Mouse (Mus musculus) CH12.LX (cell line): ENCODE data around the gene Gpr15. TPM values are rescaled to one million over a fixed set of nuclear protein-coding genes. Genes with fewer than 3 reads are reported as not detected.

Source experiments
- DNase-seq: peaks from one replicate; pipeline ENCODE4 v3.0.0-alpha.2; 2013; ENCODE audit errors: extremely low read depth
- H3K27ac ChIP-seq: 2 replicates; pipeline ENCODE4 v1.5.1; 2012; ENCODE audit warnings: low read depth, mild to moderate bottlenecking, control low read depth, moderate library complexity; ENCODE audit not compliant: insufficient read depth
- H3K27me3 ChIP-seq: replicated peaks from 2 replicates; pipeline ENCODE3; 2012; ENCODE audit warnings: inconsistent platforms
- H3K36me3 ChIP-seq, 2 experiments: replicated peaks in 1 of 2; 2 replicates each; pipeline versions ENCODE3 to v1.6.1; 2012; ENCODE audit warnings: inconsistent platforms in 1 of 2, low read length in 1 of 2, mild to moderate bottlenecking in 1 of 2, mixed read lengths in 1 of 2, moderate library complexity in 1 of 2; ENCODE audit not compliant: control insufficient read depth in 1 of 2, insufficient read depth in 1 of 2
- H3K4me1 ChIP-seq, 2 experiments: 2 replicates each; pipeline ENCODE4 v1.6.1; 2012; ENCODE audit warnings: inconsistent platforms in 1 of 2, moderate library complexity in 1 of 2; ENCODE audit not compliant: insufficient read depth in 2 of 2, control insufficient read depth in 1 of 2
- H3K4me2 ChIP-seq: 2 replicates; pipeline ENCODE4 v1.6.1; 2012; ENCODE audit warnings: low read depth, mild to moderate bottlenecking, control low read depth; ENCODE audit not compliant: poor library complexity, insufficient read depth, severe bottlenecking
- H3K4me3 ChIP-seq, 3 experiments: fragments of 150-350 bp in 1 of 3; sonication (generic) in 1 of 3; replicated peaks in 1 of 3; 2 replicates each; pipeline versions ENCODE3 to v1.5.1; 2011 to 2012; ENCODE audit warnings: low read depth in 2 of 3, low read length in 2 of 3, mild to moderate bottlenecking in 2 of 3, moderate library complexity in 2 of 3, control low read depth in 1 of 3, improper control_type of control experiment in 1 of 3, inconsistent platforms in 1 of 3, mixed read lengths in 1 of 3; ENCODE audit not compliant: poor library complexity in 1 of 3
- H3K79me2 ChIP-seq: replicated peaks from 2 replicates; pipeline ENCODE4 v1.6.1; 2012; ENCODE audit warnings: mild to moderate bottlenecking, moderate library complexity; ENCODE audit not compliant: control insufficient read depth, poor library complexity, insufficient read depth, severe bottlenecking; ENCODE audit errors: extremely low read depth
- H3K9ac ChIP-seq: 2 replicates; pipeline ENCODE4 v1.6.1; 2012; ENCODE audit warnings: low read depth, mild to moderate bottlenecking, control low read depth, moderate library complexity; ENCODE audit not compliant: insufficient read depth
- H3K9me3 ChIP-seq: replicated peaks from 2 replicates; pipeline ENCODE3; 2012; ENCODE audit warnings: low read length, inconsistent platforms, mixed read lengths
- BHLHE40 ChIP-seq: IDR thresholded peaks from 2 replicates; pipeline ENCODE4 v1.6.1; 2011; ENCODE audit warnings: mild to moderate bottlenecking, low read depth, low read length, improper control_type of control experiment
- CHD1 ChIP-seq: IDR thresholded peaks from 2 replicates; pipeline ENCODE4 v1.6.1; 2012; ENCODE audit warnings: low read depth, low read length, improper control_type of control experiment, inconsistent platforms
- CTCF ChIP-seq, 2 experiments: IDR thresholded peaks in 1 of 2; conservative IDR thresholded peaks in 1 of 2; 2 replicates each; pipeline ENCODE4 v1.5.1; 2011 to 2012; ENCODE audit warnings: low read depth in 2 of 2, low read length in 2 of 2, improper control_type of control experiment in 1 of 2, inconsistent platforms in 1 of 2, mild to moderate bottlenecking in 1 of 2, moderate library complexity in 1 of 2
- E2F4 ChIP-seq: IDR thresholded peaks from 2 replicates; pipeline ENCODE4 v1.6.1; 2011; ENCODE audit warnings: low read depth, low read length, improper control_type of control experiment; ENCODE audit not compliant: insufficient replicate concordance
- EP300 ChIP-seq: IDR thresholded peaks from 2 replicates; pipeline ENCODE4 v1.6.1; 2011; ENCODE audit warnings: low read length, improper control_type of control experiment
- HCFC1 ChIP-seq: IDR thresholded peaks from 2 replicates; pipeline ENCODE4 v1.6.1; 2012; ENCODE audit warnings: low read depth, mild to moderate bottlenecking, inconsistent platforms, low read length, improper control_type of control experiment
- JUND ChIP-seq: conservative IDR thresholded peaks from 2 replicates; pipeline ENCODE4 v1.6.1; 2011; ENCODE audit warnings: low read depth, low read length, improper control_type of control experiment
- KAT2A ChIP-seq: IDR thresholded peaks from 2 replicates; pipeline ENCODE4 v1.6.1; 2012; ENCODE audit warnings: low read length, improper control_type of control experiment, inconsistent platforms; ENCODE audit not compliant: insufficient replicate concordance
- MXI1 ChIP-seq: IDR thresholded peaks from 2 replicates; pipeline ENCODE4 v1.6.1; 2011; ENCODE audit warnings: mild to moderate bottlenecking, low read depth, low read length, improper control_type of control experiment
- NRF1 ChIP-seq: IDR thresholded peaks from 2 replicates; pipeline ENCODE4 v1.6.1; 2014; ENCODE audit warnings: low read depth, mild to moderate bottlenecking, inconsistent platforms, low read length, improper control_type of control experiment, moderate library complexity
- PAX5 ChIP-seq: IDR thresholded peaks from 2 replicates; pipeline ENCODE4 v1.6.1; 2012; ENCODE audit warnings: low read length, inconsistent platforms, mixed read lengths
- POLR2A ChIP-seq: IDR thresholded peaks from 2 replicates; pipeline ENCODE4 v1.6.1; 2011; ENCODE audit warnings: low read depth, mild to moderate bottlenecking, improper control_type of control experiment, low read length
- RAD21 ChIP-seq: IDR thresholded peaks from 2 replicates; pipeline ENCODE4 v1.6.1; 2011; ENCODE audit warnings: low read depth, mild to moderate bottlenecking, low read length, improper control_type of control experiment, moderate library complexity
- SIN3A ChIP-seq: IDR thresholded peaks from 2 replicates; pipeline ENCODE4 v1.6.1; 2012; ENCODE audit warnings: low read length, improper control_type of control experiment, inconsistent platforms
- SMC3 ChIP-seq: IDR thresholded peaks from 2 replicates; pipeline ENCODE4 v1.6.1; 2011; ENCODE audit warnings: low read depth, low read length, improper control_type of control experiment
- TCF12 ChIP-seq: IDR thresholded peaks from 2 replicates; pipeline ENCODE4 v1.6.1; 2014; ENCODE audit warnings: low read depth, mild to moderate bottlenecking, inconsistent platforms, low read length, improper control_type of control experiment
- UBTF ChIP-seq: IDR thresholded peaks from 2 replicates; pipeline ENCODE4 v1.6.1; 2012; ENCODE audit warnings: low read depth, mild to moderate bottlenecking, inconsistent platforms, low read length, improper control_type of control experiment, moderate library complexity
- ZNF384 ChIP-seq: IDR thresholded peaks from 2 replicates; pipeline ENCODE4 v1.6.1; 2012; ENCODE audit warnings: low read depth, low read length, improper control_type of control experiment, inconsistent platforms
- dilution Hi-C: fragments of 300-500 bp; cut with MboI; formaldehyde crosslinking; loops from 2 replicates; pipeline ENCODE4 v1.14.3; 2020; ENCODE audit warnings: low sequenced_read_pairs; ENCODE audit not compliant: extremely low pct_unique_long_range_greater_than_20kb, extremely low pct_ligation_motif_present
- in situ Hi-C: fragments of 300-500 bp; cut with MboI; formaldehyde crosslinking; loops from 3 replicates; pipeline ENCODE4 v1.14.3; 2019; ENCODE audit warnings: low sequenced_read_pairs, low pct_ligation_motif_present, low pct_unique_long_range_greater_than_20kb, mixed read lengths
- polyA plus RNA-seq: library from polyadenylated mRNA; unstranded; fragments of >175 nt; gene quantifications from 2 replicates; pipeline ENCODE4 v1.2.1, GENCODE M21; 2012; ENCODE audit warnings: low read depth; ENCODE audit not compliant: insufficient read length
- total RNA-seq, 2 experiments: library from RNA; depleted of rRNA; stranded (reverse); fragments of 300-350 nt in 1 of 2; fragments of >200 nt in 1 of 2; gene quantifications; 2 replicates each; pipeline ENCODE4 v1.2.3; 2012 to 2014

The Gpr15 gene
- total and polyA plus RNA-seq, 3 experiments: 3.9 to 13.8 (median 8.3) TPM

- in situ Hi-C loops (loop anchor here (25.0 kb wide), 2 partner anchors 741 to 1009 kb away; partner anchors contain the start of gene Gabrr3), dilution Hi-C loops (no loop called here)
- Histone ChIP-seq H3K27ac (no peak overlapping the region), H3K36me3 (peaks cover 30 to 39% of the 10 kb centered on the region in 2 experiments), H3K4me3 (peak overlapping the region; percentile 83 to 89 (median 84)), H3K79me2 (peaks cover 24% of the 10 kb centered on the region), H3K27me3 (no peaks in the 10 kb centered on the region), H3K4me2 (peak overlapping the region; percentile 94), H3K4me1 (peaks cover 5 to 23% of the 10 kb centered on the region in 2 experiments), H3K9me3 (no peaks in the 10 kb centered on the region), H3K9ac (peak overlapping the region; percentile 77)
- TF ChIP-seq PAX5 (no peak), ZNF384 (no peak), JUND (no peak), CHD1 (peak; percentile 67; the same call in 1 of the 2 replicates), TCF12 (no peak), EP300 (no peak), SIN3A (peak; percentile 63), UBTF (no peak), KAT2A (no peak), HCFC1 (no peak), E2F4 (no peak), BHLHE40 (no peak), NRF1 (no peak), MXI1 (no peak)
- no peak for DNase-seq
Observed at GRCm38 (mm10) chr16:58671212-58671985, 47.5 kb downstream of the Gpr15 start.

- Histone ChIP-seq H3K27me3 (no peaks in the 10 kb centered on the region), H3K9me3 (no peaks in the 10 kb centered on the region), H3K4me3 (peak overlapping the region; percentile 83 to 89 (median 84)), H3K4me1 (peaks cover 5 to 23% of the 10 kb centered on the region in 2 experiments), H3K27ac (0 out of 2 replicates have a peak overlapping the region, but pooled peaks have one; percentile 13), H3K36me3 (peaks cover 25 to 31% of the 10 kb centered on the region in 2 experiments), H3K4me2 (peak overlapping the region; percentile 94), H3K9ac (peak overlapping the region; percentile 77), H3K79me2 (peaks cover 24% of the 10 kb centered on the region)
- peak; percentile 68; the same call in 1 of the 2 replicates for TF ChIP-seq BHLHE40
- no peak for TF ChIP-seq POLR2A
- peak in 1 of 2 experiments; percentile 33; a peak in 2 of 4 replicates for TF ChIP-seq CTCF (conservative IDR thresholded peaks at IDR 0.05 in 1 of 2, IDR thresholded peaks at IDR 0.05 in 1 of 2; ENCODE audit: low read depth in 2 of 2, low read length in 2 of 2)
- TF ChIP-seq PAX5: no peak
- TF ChIP-seq RAD21: peak; percentile 8
- peak; percentile 19; the same call in 1 of the 2 replicates for TF ChIP-seq SMC3
- 0 out of 2 replicates have a peak, but pooled peaks have one; percentile 29 for TF ChIP-seq CHD1
- DNase-seq: peak; percentile 30
- dilution Hi-C loops: no loop called here
- in situ Hi-C loops: loop anchor here (25.0 kb wide), 2 partner anchors 742 to 1008 kb away; partner anchors contain the start of gene Gabrr3
Observed at GRCm38 (mm10) chr16:58670643-58671042, 48.2 kb downstream of the Gpr15 start.
